Mouse (Mus musculus) liver, postnatal 0 days (tissue): ENCODE measurements at regions not wholly inside any gene's neighbourhood (a gene's known extent, or its start where the extent isn't known, plus 50 kb on each side); places are given as distances from the start of the nearest gene placed in this dataset.

Experiments used
- CTCF ChIP-seq: sonication (generic); IDR thresholded peaks from 2 replicates; pipeline ENCODE4 v1.5.1; 2016; ENCODE audit warnings: antibody characterized with exemption, low read depth
- EP300 ChIP-seq: IDR thresholded peaks from 2 replicates; pipeline ENCODE4 v1.6.1; 2016; ENCODE audit warnings: antibody characterized with exemption, low read depth, mild to moderate bottlenecking

DNA sequence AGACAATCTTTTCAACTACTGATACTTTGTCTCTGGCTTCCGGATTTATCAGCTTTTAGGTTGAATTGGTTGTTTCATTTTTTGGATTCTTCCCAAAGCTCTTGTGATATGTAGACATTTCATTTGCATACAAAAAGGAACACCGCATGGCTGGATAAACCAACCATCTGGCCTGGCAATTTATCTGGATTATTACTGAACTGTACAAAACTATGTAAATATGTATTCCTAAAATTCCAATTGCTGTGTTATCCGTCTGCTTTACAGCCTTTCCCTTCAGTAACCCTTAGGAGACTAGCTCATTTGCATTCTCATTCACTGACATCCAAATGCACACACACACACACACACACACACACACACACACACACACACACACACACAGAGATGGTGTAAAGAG, 704.2 kb downstream of the Pla2g4a start:
- TF ChIP-seq EP300 (no peak), CTCF (no peak)
